Mouse (Mus musculus) heart, adult 2 months (tissue): Measurements from ENCODE around the gene Chst3.

Experiments used
- CTCF ChIP-seq: fragments of 200-600 bp; IDR thresholded peaks from 2 replicates; pipeline ENCODE4 v1.8.1; 2022; ENCODE audit warnings: antibody characterized with exemption, mild to moderate bottlenecking, moderate library complexity
- EP300 ChIP-seq: fragments of 200-500 bp; IDR thresholded peaks from 2 replicates; pipeline ENCODE4 v1.6.1; 2011; ENCODE audit warnings: low read depth, low read length, control low read depth; ENCODE audit not compliant: insufficient read depth
- POLR2A ChIP-seq: fragments of 200-500 bp; IDR thresholded peaks from 2 replicates; pipeline ENCODE4 v1.6.1; 2011; ENCODE audit warnings: mild to moderate bottlenecking, low read depth, low read length, control low read depth; ENCODE audit not compliant: insufficient read depth

DNA sequence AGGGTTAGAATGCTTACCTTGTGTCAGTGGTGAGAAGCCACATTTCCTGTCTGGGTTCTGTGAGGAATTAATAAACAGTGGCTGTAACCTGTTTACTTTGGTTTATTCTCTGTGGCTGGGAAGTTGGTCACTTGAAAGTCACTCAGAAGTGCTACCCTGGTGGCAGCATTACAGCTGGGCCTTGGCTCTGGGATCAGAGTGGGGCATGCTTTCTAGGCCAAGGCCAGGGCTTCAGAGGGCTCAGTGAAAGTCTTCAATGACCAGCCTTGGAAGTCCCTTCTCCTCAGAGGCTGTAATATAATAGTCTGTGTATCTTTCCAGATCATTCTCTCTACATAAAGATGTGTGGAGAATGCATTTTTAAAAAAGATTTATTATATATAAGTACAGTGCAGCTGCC is 63.0 kb downstream of the Chst3 start:
- no peak for TF ChIP-seq POLR2A
- no peak for TF ChIP-seq CTCF
- no peak for TF ChIP-seq EP300
